Mouse (Mus musculus): ENCODE measurements around the gene Vps11.
A peak's percentile ranks its signal among the peaks of the same experiment; 100 is the strongest.
"Not testable (repeated sequence)": the region's sequence is repeated elsewhere in the genome, so short reads cannot be mapped to it uniquely, and the experiment has no call there.

Gene Vps11

DNA sequence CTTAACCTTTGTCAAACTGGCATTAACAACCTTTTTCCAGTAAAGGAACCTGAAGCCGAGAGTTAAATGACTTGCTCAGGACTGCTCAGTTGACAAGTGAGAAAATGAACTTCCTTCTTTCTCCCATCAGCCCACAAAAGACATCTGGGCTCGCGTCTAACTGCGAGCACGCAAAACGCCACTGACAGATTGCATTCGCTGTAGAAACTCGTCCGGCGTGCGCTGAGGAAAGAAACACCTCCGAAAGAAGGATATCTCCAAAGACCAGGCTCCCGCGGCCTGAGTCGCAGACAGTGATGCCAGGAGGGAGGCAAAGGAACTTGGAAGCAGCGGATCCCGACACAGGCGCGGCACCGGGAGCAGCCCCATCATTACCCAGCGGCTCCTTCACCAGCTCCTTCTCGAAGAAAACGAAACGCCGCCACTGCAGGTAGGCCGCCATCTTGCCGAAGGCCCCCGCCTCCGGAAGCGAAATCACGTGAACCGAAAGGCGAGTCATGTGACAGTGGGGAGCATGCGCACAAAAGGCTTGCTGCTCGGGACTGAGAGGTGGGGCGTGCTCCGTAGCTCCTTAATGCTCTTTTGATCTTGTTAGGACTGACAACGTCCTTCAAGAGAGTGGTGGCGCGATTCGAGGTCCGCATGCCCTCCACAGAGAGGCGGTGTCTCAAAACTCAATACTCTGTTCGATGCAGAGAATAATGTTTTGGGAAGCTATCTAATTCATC lies at the start of gene Vps11:
Vps11 (minus strand) TSS at position 481 of the 728 bp plus-strand sequence.
- peak; percentile 93 to 94 for DNase-seq (ENCODE audit: low spot score in 2 of 2)

DNA sequence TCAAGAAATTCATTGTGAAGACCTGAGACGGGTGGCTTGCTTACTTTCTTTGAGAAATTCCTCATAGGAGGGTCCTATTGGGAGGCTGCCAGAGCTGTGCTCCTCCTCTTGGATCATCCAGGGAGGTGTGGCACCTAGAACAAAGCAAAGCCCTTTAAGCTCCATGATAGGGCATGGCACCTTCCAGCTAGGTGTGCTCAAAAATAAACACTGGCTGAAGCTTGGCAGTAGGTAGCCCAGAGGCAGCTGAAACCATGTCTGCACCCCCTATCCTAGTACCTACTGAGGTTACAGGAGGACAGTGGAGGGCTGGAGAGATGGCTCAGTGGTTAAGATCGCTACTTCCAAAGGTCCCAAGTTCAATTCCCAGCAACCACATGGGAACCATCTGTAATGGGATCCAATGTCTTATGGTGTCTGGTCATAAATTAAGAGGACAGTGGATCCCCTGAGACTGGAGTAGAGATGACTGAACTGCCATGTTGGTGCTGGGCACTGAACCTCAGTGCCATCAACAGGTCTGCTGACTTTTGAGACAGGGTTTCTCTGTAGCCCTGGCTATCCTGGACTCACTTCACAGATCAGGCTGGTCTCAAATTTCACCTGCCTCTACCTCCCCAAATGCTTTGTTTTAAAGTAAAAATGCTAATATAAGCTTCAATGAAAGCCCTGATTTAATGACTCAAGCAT lies 49.3 kb upstream of the Vps11 start:
- no peak for DNase-seq (ENCODE audit: low spot score in 2 of 2)

DNA sequence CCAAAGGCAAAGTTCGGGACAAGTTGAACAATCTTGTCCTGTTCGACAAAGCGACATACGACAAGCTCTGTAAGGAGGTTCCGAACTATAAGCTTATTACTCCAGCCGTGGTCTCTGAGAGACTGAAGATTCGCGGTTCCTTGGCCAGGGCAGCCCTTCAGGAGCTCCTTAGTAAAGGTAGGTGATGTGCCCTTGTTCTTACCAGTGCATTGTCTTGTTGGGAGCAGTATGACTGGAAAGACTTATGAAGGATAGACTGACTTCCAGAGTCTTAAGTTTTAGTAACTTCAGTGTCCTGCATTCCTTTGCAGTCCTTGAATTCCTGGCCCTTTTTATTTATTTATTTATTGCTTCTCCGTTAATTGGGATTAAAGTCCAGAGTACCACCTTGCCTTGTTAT lies 47.2 kb upstream of the Vps11 start:
- DNase-seq (ENCODE audit: low spot score in 2 of 2): not testable (repeated sequence)

DNA sequence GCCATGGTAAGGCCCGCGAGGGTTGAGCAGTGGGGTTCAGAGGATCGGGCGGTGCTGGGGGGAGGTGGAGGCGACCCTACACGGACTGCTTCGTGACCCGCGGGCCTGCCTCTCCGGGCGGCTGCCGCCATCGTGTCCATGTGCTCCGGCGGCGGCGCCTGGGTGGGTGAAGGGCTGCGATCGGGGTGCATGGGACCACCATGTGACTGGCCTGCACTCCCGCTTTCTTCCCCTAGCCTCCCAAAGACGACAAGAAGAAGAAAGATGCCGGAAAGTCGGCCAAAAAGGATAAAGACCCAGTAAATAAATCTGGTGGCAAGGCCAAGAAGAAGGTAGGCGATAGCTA lies 46.3 kb upstream of the Vps11 start:
- DNase-seq (ENCODE audit: low spot score in 2 of 2): no peak

DNA sequence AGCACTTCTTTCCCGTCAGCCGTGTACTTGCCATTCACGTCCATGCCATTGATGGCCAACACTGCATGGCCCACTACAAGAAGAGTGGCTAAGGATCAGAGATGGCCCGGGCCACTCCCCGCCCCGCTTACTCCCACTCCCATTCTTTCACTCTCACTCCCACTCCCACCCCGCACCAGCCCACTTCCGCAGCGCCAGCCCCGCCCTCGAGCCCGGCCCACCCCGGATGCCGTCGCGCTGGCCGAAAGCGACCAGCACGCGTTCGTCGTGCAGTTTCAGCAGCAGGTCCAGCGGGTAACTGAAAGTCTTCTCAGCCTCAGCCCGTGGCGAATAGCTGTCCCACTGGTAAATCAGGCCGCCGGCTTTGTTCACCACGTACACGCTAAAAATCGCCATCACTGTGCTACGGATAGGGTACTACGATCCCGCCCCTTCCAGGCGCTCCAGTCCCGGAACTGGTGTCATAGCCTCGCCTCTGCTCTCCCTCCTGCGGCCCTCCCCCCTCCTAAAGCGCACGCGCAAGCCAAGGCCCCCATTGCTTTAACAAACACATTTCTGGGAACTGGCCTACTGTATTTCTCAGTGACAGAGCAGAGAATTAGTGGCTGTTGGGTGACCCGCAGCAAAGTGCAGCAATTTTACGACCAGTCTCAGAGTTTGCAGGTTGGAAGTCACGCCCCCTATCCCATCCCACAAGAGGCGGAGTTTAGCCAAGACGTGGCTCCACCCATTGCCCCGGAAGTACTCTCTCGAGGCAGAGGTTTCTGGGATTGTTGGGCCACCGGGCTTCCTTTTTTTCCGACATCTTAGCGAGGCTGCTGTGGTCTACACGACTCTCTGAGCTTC lies 45.7 kb upstream of the Vps11 start, which contains the start of the genes Rps25 and Trappc4:
Rps25 (plus strand) TSS at position 234 of the 846 bp plus-strand sequence.
Trappc4 (minus strand) TSS at position 695 of the 846 bp plus-strand sequence.
- peak; percentile 80 to 90 for DNase-seq (ENCODE audit: low spot score in 2 of 2)

DNA sequence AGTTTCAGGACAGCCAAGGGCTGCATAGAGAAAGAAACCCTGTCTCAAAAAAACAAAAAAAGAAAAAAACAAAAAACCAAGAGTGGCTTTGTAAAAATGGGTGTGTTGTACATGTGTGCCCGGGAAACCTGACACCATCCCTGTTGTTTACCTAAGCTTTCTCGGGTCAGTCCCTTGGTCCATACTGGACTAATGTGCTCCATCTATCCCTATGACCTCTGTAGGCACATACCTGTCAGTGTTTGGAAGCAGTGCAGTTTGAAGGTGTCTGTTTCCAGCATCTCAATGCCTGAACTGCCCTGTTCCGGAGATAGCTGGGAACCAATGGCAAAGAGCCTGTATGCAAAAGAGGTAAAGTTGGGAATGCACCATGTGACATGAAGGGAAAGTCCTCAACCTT lies 43.5 kb upstream of the Vps11 start:
- no peak for DNase-seq (ENCODE audit: low spot score in 2 of 2)

DNA sequence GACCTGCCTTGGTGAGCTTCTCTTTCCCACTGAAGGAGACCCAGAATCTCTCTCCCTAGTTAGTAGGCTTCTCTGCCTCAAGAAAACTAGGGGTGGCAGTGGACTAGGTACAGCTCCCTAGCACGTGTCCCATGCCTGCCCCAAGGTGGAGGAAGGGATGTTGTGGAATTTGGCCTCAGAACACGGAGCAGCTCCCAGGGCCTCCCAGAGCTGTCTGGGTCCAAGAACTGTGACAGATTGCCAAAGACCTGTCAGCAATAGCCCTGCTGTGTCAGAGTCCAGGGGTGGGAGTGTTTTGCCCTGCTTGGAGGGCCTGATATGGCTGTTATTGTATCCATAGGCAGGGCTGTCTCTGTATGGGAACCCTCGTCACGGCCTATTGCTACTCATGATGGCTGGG lies 39.6 kb upstream of the Vps11 start:
- no peak for DNase-seq (ENCODE audit: low spot score in 2 of 2)

DNA sequence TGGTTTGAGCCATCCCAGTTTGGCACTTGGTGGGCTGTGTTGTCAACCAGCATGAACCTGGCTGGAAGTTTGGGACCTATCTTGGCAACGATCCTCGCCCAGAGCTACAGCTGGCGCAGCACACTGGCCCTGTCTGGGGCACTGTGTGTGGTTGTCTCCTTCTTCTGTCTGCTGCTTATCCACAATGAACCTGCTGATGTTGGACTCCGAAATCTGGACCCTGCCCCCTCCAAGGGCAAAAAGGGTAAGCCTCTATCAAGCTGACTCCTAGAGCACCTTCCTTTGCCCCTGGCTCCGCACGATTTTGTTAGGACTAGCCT lies 38.3 kb upstream of the Vps11 start:
- no peak for DNase-seq (ENCODE audit: low spot score in 2 of 2)

DNA sequence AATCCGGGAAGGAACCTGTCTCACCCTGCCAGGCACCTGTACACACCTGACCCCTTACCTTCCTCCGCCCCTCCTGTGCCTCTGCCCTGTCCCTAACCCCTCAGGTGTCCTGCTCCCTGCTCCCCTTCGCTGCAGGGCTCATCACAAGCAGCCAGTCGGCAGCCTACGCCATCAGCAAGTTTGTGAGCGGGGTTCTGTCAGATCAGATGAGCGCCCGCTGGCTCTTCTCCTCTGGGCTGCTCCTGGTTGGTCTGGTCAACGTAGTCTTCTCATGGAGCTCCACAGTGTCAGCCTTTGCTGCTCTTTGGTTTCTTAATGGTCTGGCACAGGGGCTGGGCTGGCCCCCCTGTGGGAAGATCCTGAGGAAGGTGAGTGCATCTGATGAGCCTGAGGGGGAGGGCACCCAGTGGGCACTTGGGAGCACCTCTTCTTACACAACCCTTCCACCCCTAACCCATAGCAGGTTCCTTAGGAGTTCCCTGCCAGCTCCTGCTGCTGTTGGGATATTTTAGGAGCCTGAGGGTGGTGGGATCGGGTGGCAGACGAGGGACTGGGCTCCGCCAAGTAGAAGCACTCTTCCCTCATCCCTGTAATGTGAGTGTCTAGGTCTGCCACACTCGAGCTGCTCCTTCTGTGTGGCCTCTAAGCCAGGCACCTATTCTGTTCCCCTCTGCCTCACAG lies 37.8 kb upstream of the Vps11 start:
- DNase-seq (ENCODE audit: low spot score in 2 of 2): no peak

DNA sequence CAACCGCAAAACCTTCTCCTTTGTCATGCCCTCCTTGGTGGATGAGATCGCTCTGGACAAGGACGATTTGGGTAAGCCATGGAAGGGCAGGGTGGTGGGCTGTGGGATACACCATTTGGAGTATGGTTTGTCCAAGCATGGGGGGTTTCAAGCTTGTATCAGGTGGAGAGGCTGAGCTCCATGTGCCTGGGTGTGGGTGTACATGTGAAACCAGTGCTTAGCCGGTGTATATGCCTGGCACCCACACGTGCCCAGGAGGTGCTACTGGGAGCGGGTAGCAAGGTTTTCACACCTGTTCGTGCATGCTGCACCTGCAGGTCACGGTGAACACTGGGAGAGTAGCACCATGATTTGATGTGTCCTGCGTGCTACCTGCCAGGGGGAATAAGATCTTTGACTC lies 37.1 kb upstream of the Vps11 start:
- DNase-seq (ENCODE audit: low spot score in 2 of 2): no peak

DNA sequence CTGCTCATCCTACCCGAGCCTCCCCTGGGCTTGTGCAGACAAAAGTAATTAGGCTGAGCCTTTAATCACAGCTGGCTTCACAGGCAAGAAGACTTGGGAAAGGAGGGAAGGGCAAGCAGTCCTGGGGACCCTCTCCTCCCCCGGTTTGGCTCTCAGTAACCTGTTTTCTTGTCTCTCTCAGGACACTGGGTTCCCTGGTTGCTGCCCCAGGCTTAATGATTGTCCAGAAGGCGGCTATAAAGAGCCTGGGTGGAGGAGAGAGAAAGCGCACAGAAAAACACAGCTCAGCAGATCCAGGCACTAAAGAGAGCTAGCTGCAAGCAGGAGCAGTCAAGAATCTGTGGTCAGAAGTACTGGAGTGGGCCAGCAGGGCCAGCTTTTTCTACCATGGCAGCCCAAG lies 36.6 kb upstream of the Vps11 start:
- DNase-seq (ENCODE audit: low spot score in 2 of 2): no peak

DNA sequence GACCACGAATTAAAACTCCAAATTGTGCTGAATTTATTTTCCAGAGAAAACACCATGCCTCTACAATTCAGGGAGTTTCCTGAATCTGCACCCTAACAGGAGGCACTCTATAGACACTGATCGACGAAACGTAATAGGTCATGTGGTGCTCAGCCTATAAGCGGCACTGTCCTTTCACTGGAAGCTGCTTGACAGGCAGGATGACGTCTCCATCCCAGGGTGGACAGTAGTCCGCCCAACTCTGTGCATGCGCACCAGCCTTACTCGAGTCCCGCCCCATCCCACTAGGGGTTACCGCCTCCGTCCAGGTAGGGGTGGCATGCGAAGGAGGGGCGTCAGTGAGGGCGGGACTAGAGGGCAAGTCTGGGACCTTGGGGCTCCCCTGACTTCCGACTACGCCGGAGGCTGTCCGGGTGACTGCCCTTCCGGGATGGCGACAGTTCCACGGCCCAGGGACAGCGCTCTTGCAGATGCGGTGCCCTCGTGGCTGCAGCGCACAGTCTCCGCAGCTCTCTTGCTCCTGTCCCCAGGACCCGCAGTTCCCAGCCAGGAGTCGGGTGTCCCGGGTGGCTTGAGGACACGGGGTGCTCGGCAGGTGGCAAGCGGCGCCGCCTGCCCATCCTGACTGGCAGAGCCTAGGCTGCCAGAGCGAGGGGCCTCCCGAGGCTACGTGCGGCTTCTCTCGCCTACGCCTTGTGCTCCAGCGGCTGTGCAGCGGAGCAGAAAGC lies 35.4 kb upstream of the Vps11 start, which contains the start of gene Slc37a4:
Slc37a4 (plus strand) TSS at position 169 of the 728 bp plus-strand sequence.
- DNase-seq (ENCODE audit: low spot score in 2 of 2): peak; percentile 87 to 88

DNA sequence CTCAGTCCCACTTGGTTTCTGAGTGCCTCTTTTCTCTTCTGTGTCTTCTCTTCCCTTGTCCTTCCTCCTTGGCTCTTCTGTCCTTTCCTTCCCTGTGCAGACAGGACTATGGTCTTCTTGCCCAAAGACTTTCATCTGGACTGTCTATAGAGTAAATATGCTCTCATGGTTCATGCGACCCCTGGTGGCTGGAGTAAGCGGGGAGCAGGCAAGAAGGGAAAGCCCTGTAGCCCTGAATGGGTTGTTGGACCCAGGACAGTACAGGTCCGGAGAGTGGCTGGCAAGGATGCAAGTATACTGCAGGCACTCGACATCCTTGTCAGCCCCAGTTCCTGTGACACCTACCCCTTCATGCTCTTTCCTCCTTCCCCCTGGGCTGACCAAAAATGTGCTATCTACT lies 30.0 kb upstream of the Vps11 start:
- peak; percentile 55 to 74 for DNase-seq (ENCODE audit: low spot score in 2 of 2)

DNA sequence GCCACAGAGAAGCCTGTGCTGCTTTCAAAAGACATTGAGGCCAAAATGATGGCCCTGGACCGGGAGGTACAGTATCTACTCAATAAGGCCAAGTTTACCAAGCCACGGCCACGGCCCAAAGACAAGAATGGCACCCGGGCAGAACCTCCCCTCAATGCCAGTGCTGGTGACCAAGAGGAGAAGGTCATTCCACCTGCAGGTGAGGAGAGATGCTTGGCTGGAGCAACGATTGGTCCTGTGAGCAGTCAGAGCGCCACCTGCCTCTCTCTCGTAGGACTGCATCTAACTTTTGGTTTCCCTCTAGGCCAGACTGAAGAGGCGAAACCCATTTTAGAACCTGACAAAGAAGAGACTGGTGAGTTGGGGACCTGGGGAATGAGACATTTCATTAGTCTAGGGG lies 27.8 kb upstream of the Vps11 start:
- DNase-seq (ENCODE audit: low spot score in 2 of 2): peak in 1 of 2 experiments; percentile 55

DNA sequence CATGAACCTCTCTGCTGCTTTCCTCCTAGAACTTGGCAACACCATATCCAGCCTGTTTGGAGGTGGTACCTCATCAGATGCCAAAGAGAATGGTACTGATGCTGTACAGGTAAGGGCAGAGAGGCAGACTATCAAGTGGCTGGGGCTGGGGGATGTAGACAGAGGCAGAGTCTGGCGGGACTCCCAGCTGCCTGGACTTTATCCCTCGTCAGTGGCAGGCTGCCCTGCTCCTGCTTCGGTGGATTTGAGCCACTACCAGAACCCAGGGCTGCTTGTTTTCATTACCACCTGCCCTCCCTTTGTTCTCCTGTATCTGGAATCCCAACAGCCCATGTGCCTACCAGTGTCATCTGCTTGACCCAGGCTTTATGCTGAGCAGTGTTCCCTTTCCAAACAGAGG lies 25.8 kb upstream of the Vps11 start:
- DNase-seq (ENCODE audit: low spot score in 2 of 2): no peak

DNA sequence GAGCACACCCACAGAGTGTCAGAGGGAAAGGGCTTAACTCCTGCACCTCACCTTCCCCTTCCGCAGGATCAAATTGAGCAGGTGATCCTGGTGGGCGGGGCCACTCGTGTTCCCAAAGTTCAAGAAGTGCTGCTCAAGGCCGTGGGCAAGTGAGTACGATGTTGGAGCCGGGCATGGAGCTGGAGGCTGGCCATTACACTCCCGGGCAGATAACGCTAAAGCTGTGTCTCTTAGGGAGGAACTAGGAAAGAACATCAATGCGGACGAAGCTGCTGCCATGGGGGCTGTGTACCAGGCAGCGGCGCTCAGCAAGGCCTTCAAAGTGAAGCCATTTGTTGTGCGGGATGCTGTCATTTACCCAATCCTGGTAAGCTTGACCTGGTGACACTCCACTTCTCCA lies 23.1 kb upstream of the Vps11 start:
- no peak for DNase-seq (ENCODE audit: low spot score in 2 of 2)

DNA sequence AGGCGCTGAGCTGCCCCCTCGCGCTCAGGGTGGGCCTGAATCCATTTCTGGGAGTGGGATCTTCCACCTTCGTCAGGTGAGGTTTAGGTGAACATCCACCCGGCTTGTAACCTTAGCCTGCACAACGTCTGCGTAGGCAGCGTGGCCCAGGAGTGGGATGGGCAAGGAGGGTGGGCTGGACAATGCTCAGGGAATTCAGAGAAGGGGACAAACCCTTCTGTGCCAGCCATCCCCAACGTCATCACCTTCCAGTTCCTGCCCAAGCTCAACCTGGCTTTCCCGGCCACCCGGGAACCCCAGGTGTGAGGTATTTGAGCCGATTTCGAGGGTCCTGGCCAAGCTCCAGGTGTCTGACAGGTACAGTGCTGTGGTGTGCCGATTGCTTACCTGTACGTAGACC lies 18.4 kb upstream of the Vps11 start:
- no peak for DNase-seq (ENCODE audit: low spot score in 2 of 2)

DNA sequence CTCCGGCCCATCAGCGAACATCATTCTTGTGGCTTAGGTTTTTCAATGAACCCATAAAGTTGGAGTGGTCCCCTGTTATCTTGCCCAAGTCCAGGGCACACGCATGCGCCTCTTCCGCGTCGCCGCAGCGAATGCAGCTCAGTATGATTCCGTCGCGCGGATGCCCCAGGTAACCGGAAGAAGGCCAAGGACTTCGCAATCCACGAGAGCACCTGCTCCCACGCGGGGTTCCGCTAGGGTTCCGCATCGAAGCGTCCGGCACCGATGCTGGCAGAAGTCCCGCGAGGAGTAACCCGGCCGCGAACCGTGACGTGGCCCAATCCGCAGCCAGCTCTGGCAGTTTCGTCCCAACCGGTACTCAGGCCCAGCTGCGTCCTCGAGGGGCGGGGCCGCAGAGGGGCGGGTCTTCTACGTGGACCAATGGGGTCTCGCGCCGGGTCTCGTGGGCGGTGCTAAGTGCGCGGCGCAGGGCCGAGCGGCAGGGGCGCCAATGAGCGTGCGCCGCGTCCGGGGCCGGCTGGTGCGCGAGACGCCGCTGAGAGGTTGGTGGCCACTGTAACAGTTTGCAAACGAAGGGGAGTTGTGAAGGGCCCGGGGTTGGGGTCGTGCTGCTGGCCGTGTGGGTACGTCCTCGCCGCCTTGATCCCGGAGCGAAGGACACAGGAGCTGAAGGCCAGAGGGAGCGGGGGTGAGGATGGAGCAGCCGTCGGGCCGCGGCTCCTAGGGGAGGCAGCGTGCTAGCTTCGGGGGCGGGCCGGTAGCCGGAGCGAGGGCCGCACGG lies 17.8 kb upstream of the Vps11 start, which contains the start of gene Hyou1:
Hyou1 (plus strand) TSS at position 437 of the 781 bp plus-strand sequence.
- peak; percentile 99 to 100 for DNase-seq (ENCODE audit: low spot score in 2 of 2)

DNA sequence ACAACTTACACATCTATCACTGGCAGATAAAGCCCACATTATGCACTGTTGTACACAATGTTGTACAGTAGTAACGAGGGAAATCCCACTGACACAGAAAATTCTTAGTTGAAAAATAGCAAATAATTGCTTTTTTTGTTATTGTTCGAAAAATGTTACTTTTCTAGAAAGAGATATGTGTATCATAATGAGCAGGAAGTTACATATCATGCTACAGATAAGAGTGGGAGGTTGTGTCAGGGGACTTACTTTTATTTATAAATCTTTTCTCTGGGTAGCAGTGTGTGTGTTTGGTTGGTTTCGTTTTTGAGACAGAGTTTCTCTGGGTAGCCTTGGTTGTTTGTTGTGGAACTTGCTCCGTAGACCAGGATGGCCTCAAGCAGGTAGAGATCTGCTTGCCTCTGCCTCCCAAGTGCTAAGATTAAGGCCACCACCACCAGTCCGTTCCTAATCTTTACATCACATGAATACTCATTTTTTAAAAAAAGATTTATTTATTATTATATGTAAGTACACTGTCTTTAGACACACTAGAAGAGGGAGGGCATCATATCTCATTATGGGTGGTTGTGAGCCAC lies 16.8 kb upstream of the Vps11 start:
- DNase-seq (ENCODE audit: low spot score in 2 of 2): no peak

DNA sequence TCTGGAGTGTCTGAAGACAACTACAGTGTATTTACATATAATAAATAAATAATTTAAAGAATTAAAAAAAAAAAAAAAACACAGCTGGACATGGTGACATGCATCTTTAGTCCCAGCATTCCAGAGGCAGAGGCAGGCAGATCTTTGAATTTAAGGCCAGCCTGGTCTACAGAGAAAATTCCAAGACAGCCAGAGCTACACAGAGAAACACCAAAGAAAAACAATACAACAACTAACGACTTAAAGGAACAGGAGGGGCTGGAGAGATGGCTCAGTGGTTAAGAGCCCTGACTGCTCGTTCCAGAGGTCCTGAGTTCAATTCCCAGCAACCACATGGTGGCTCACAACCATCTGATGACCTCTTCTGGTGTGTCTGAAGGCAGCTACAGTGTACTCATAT lies 15.9 kb upstream of the Vps11 start:
- not testable (repeated sequence) for DNase-seq (ENCODE audit: low spot score in 2 of 2)
